Mouse (Mus musculus) kidney, adult 11 months (tissue): ENCODE results near the gene Psmb7.
A peak's percentile ranks its signal among the peaks of the same experiment; 100 is the strongest.

Experiments
- DNase-seq: peaks from one replicate; pipeline ENCODE4 v3.0.0; 2022

Gene Psmb7

GRCm38 (mm10) chr2:38643625-38644427 lies at the start of gene Psmb7:
Gene Psmb7, minus strand, starts transcription at chr2:38644087.
- peak; percentile 89 for DNase-seq

GRCm38 (mm10) chr2:38691542-38691941 lies 47.7 kb upstream of the Psmb7 start:
- peak; percentile 25 for DNase-seq

DNA sequence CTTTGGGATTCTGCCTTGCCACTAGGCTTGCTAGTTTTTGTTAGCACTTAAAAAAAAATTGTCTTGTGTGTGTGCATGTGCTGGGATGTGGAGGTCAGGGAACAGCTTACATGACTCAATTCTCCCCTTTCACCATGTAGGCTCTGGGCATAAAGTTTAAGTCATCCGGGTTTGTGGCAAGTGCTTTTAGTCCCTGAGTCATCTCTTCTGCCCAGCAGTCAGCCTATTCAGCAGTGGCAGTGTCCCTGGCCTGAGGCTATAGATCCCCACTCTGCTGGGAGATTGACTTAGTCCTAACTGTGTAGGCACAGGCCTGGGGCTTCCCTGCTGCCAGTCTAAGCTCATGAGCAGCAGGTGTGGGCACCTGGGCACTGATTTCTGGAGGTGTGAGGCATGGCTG lies 46.0 kb upstream of the Psmb7 start:
- DNase-seq: no peak

DNA sequence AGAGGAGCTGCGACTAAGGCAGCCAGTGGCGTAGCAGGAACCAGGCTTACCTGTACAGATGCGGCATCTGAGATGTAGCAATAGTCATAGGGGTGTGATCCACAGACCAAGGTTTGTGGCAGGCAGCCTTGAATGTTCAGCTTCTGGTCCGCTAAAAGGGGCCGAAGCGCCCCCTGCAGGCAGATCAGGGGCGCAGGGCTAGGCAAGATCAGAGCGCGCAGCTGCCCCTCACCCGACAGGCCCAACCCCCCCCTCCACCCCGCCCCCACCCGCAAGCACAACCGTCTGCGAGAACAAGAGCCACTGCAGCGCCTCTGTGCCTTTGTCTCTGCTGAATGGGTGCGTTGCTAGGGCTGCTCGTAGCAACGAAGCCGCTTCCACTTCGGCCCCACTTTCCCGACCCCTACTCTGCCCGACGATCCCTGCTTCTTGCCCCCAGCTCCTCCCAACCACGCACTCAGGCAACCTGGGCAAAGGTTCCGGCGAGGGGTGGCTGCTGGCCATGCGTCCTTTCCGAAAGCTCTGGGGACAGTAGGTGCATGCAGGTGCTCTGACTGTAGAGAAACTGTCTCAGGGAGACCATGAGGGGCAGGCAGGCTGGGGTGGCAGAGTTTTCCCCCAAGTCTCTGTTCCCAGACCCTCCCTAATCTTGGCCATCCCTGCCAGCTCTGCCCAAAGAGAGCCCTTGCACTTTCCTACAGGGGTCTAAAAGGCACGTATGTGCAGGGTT lies 45.1 kb upstream of the Psmb7 start:
- no peak for DNase-seq

- no peak for DNase-seq
These were observed 41.9 kb upstream of the Psmb7 start for GRCm38 (mm10) chr2:38685746-38686145.

DNA sequence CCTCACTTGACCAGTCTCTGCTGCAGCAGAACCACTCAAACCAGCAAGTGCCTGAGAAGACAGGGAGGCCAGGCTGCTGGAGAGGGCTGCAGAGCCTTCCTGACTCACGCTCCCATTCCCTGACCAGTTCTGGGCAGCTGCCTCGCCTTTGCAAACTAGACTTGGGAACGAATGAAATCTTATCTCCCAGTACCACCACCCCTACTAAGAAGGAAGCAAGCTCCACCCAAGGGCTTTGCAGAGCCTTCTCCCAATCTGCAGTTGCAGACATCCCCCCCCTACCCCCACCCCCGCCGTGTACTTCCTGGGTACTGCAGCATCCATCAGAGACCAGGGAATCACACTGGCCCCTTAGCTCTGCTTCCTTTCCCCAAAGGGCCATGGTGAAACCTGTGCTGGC lies 39.2 kb upstream of the Psmb7 start:
- DNase-seq: no peak

DNA sequence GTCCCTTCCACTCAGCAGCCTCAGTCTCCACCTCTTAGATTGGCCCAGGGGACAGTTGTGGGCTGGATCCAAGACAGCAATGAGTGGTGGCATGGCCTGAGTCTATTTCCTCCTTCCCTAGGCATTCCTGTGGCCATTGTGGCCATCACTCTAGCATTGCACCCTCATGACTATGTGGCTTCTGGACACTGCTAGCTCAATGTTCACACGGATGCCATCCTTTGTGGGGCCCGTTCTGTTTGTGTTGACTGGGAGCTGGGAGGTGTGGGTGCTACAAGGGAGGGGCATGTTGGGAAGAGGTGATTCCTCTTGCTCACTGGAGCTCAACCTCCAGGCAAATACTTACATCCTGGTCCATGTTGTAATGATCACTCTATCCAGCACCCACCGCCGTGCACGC lies 38.3 kb upstream of the Psmb7 start:
- no peak for DNase-seq

- no peak for DNase-seq
These were observed 35.1 kb upstream of the Psmb7 start for GRCm38 (mm10) chr2:38678947-38679346.

GRCm38 (mm10) chr2:38675366-38675969 lies 31.6 kb upstream of the Psmb7 start:
- no peak for DNase-seq

- DNase-seq: no peak
These were observed 28.6 kb upstream of the Psmb7 start for GRCm38 (mm10) chr2:38672496-38672895.

GRCm38 (mm10) chr2:38668802-38669580 lies 25.1 kb upstream of the Psmb7 start:
- peak; percentile 38 for DNase-seq

DNA sequence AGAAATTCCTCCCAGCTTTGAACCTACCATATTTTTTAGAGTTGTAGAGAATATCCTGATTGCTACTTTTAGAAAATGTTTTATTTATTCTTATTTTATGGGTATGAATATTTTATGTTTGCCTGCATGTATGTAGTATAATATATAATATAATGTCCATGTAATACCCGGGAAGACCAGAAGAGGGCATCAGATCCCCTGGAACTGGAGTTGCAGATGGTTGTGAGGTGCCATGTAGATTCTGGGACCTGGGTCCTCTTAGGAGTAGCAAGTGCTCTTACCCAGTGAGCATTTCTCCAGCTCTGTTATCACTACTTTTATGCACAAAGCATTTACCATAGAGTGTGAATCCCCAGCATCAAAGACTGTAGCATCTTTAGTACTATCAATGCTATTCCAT lies 17.5 kb upstream of the Psmb7 start:
- no peak for DNase-seq

DNA sequence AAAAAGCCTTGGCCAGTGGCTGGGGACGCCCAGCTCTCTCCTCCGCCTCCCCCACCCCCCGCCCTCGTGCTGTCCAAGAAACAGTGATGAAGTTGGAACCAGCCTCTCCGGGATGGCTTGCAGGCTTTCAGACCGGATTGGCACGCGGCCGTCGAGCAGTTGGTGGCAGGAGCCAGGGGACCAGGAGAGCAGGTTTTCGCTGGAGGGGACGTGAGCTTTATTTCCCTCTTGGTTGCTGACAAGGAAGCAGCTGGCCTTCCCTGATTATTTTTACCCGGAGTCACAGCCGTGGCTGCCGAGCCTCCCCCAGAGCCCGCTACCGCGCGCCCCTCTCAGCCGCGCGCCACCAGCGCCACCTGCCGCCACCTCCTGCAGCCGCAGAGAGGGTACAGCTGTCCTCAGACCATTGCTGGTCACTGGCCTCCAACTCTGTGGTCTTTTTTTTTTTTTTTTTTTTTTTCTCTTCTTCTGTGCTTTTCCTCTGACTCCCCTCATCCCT lies 14.5 kb upstream of the Psmb7 start:
- DNase-seq: peak; percentile 35

DNA sequence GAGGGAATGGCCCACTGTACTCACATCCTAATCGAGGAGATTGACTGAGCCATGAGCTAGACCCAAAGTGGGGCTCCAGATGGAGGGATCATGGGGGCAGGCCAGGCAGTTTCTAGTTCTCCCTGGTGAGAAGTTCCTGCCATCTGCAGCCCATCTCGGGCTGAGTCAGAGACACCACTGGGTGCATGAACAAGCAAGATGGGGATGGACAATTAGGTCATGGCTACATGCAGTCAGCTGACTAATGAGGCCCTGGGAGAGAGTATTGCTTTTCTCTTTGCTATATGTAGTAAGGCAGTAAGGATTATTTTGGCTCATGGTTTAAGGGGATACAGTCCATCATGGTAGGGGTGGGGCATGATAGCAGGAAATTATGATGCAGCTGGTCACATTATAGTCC lies 9.8 kb upstream of the Psmb7 start:
- no peak for DNase-seq

- no peak for DNase-seq
These were observed 9.4 kb upstream of the Psmb7 start for GRCm38 (mm10) chr2:38653293-38653619.

DNA sequence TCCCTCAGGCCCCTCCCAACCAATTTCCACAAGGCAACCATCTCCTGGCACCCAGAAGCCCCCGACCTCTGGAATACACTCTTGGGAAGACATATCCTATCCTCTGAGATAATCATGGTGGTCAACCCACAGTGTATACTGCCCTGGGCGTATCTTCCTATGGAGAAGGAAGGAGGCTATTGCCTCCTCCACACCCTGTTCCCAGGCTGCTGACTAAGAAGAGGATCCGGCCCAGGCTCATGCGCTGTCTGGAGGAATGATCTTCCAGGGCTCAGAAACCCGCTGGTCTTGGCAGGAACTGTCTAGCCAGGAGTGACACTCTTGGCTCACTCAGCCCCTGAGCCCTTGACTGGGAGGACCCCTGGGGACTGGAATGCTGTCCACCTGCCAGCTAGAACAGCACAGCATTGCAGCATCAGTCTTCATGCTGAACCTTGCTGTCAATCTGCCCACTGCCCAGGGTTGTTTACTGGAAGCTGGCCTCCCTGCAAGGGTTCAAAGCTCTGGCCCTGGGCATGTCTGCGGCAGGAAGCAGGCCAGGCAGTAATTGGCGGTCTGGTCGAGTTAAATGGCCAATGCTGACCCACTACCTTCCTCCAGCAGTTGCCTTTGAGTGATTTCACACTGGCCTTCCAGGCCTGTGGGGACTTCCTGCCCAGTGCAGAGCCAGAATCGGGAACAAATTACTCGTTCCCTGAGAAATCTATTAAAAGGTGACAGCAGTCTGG lies 8.8 kb upstream of the Psmb7 start:
- no peak for DNase-seq

DNA sequence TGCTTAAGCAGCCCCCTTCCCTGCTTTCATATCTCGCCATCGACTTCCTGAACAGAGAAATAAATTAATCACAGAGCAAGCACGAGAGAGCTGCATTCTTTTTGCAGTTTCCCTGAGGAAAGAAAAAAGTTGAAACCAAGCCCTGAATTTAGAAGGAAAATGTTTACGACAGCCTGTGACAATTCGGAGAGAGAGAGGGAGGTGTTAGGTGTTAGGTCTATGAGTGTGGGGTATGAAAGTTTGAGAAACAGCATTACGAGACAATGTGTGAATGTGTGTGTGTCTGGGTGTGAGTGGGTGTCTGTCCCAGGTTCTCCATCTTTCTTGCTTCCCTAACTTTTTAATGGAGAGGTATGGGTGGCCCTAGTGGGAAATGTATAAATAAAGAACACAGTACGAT lies 8.2 kb upstream of the Psmb7 start:
- DNase-seq: no peak

DNA sequence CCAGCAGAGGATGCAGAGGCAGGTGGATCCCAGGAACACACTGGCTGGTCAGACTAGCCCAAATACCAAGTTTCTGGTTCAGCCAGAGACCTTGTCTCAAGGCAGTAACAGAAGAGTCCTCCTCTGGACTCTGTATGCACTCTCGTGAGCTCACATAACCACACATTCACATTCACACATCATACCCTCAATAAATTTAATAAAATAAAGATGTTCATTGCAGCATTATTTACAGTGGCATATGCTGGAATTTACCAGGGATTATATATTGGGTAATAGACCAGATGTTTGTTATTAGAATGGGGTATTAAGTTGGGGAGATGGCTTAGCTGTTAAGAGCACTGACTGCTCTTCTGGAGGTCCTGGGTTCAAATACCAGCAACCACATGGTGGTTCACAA lies 6.5 kb upstream of the Psmb7 start:
- no peak for DNase-seq

GRCm38 (mm10) chr2:38647661-38648060 lies 3.8 kb upstream of the Psmb7 start:
- no peak for DNase-seq

- no peak for DNase-seq
These were observed 3.3 kb upstream of the Psmb7 start for GRCm38 (mm10) chr2:38647201-38647606.

GRCm38 (mm10) chr2:38645936-38646335 lies 2.0 kb upstream of the Psmb7 start:
- DNase-seq: peak; percentile 73

GRCm38 (mm10) chr2:38641761-38642160 lies 2.1 kb downstream of the Psmb7 start:
- no peak for DNase-seq
